Comparison of ENCODE assay signal across 8 mouse cellular contexts in the genomic region with DNA sequence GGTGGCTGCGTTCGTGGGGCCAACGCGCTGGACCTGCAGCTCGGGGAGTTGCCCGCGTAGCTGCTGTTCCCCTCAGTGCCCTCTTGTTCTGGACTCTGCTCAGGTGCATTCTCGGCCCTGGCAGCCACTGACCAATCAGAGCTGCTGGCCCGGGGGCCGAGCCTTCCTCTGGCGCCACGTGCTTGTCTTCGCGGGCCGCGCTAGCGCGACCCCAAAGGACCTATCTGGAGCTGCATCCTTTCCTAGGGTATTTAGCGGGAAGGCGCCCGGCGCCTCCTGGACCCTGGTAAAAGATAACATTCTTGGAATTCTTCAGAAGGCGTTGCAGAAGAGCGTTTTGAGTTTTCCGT. TPM values are rescaled to one million over a fixed set of nuclear protein-coding genes. Genes with fewer than 3 reads are reported as not detected.
DNase-seq lines count a peak whose midpoint lies in the region; ATAC-seq and TF ChIP-seq lines count a peak whose summit lies in the region.

No protein-coding gene starts in this region.

- H3K27me3 ChIP-seq in forebrain, embryonic 13.5 days, result no peaks in the 10 kb centered on the region

- H3K9ac ChIP-seq in forebrain, embryonic 13.5 days, result peak overlapping the region; percentile 83

- H3K4me2 ChIP-seq in forebrain, embryonic 13.5 days, result peak overlapping the region; percentile 80

- peak overlapping the region; percentile 87 for H3K4me3 ChIP-seq in forebrain, embryonic 13.5 days

- H3K36me3 ChIP-seq in forebrain, embryonic 13.5 days (ENCODE audit: poor library complexity, severe bottlenecking), result no peaks in the 10 kb centered on the region

- no peaks in the 10 kb centered on the region for H3K9me3 ChIP-seq in forebrain, embryonic 13.5 days (replicated peaks)

- H3K27ac ChIP-seq in forebrain, embryonic 13.5 days, result peak overlapping the region; percentile 81

- WGBS in forebrain, embryonic 13.5 days, result under 1% methylated on average over 25 of the region's 25 CpGs

- ATAC-seq in cerebellum, adult (ENCODE audit: insufficient number of reproducible peaks, low FRiP score, low TSS enrichment), result peak; percentile 76; the same call in 1 of the 2 replicates
- ATAC-seq in forebrain, embryonic 13.5 days, result peak; percentile 75

- peak; percentile 30; the same call in 1 of the 2 replicates for TF ChIP-seq CTCF in brain, embryonic 14.5 days (IDR thresholded peaks at IDR 0.05; ENCODE audit: borderline replicate concordance, extremely low read depth, insufficient read depth, insufficient read length)

- no peak for TF ChIP-seq POLR2A in brain, embryonic 14.5 days (IDR thresholded peaks at IDR 0.05; ENCODE audit: borderline replicate concordance, extremely low read depth, insufficient read depth, insufficient read length, poor library complexity, severe bottlenecking)

- no peak for DNase-seq in cerebellum, adult 11 months
- DNase-seq in brain, embryonic 14.5 days (ENCODE audit: low read depth), result peak; percentile 83
- DNase-seq in heart, postnatal 14 days, result peak; percentile 80 to 82
- peak; percentile 91 to 93 for DNase-seq in kidney, postnatal 36 days
- DNase-seq in lung, postnatal 36 days, result peak; percentile 71
- DNase-seq in right cerebral cortex, postnatal 4 days, result peak; percentile 63

- peaks cover 15% of the 10 kb centered on the region for H3K4me1 ChIP-seq in forebrain, embryonic 13.5 days

- intact Hi-C loops in heart, postnatal 14 days (cut with DNase I), result loop anchor here (5.0 kb wide), 1 partner anchor 60 kb away; no protein-coding TSS in a partner anchor

RNA-seq across cellular contexts. Expression of a gene that starts 0.4 kb away (rescaled TPM):
- polyA plus RNA-seq in brain, embryonic 14.5 days (2012; rRNA removed), result 18.6 and 25.3 TPM in 2 replicates
- polyA plus RNA-seq in forebrain, embryonic 13.5 days (2015; fragmentation: Nextera tagmentation; extraction: Ambion mirVana), result 104 and 105 TPM in 2 replicates
- total RNA-seq in heart, postnatal 14 days (2021), result 100 to 1,000 TPM; 186 to 196 TPM

RNA-seq across cellular contexts. Expression of a gene that starts 0.4 kb away (rescaled TPM):
- 82.0 and 92.5 TPM in 2 replicates for polyA plus RNA-seq in brain, embryonic 14.5 days (2012; rRNA removed)
- 107 and 125 TPM in 2 replicates for polyA plus RNA-seq in forebrain, embryonic 13.5 days (2015; fragmentation: Nextera tagmentation; extraction: Ambion mirVana)
- 10 to 100 TPM; 69.5 to 71.4 TPM for total RNA-seq in heart, postnatal 14 days (2021)
